Mouse (Mus musculus): ENCODE measurements around the gene Cbx5. TPM values are rescaled to one million over a fixed set of nuclear protein-coding genes. Genes with fewer than 3 reads are reported as not detected.
"Not testable (repeated sequence)": the region's sequence is repeated elsewhere in the genome, so short reads cannot be mapped to it uniquely, and the experiment has no call there.

Gene Cbx5
- polyA plus RNA-seq, 1 experiment from 2014 or later: 70.4 TPM

DNA sequence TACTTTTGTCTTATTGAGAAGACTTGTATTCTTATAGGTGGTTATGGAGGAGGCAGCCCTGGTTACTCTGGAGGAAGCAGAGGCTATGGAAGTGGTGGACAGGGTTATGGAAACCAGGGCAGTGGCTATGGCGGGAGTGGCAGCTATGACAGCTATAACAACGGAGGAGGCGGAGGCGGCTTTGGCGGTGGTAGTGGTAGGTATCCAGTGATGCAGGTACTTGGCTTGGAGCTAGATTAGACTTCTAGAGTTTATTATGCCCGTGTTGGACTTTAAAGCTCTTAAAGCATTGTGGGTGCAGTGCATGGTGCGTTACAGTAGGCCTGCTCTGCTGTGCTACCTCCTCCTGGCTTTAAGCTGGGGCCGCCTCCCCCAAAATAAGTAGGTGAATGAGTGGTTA lies 3.3 kb upstream of the Cbx5 start:
- no peaks in the 10 kb centered on the region for H3K27me3 ChIP-seq (ENCODE audit: control insufficient read depth, insufficient read depth, low read length)
- no peak overlapping the region for H3K27ac ChIP-seq (ENCODE audit: low read length)
- ATAC-seq (replicated peaks; ENCODE audit: extremely low read depth, insufficient read depth, low FRiP score): no peak
- H3K4me2 ChIP-seq (ENCODE audit: low read depth, low read length): peak overlapping the region; percentile 86
- WGBS: 58% methylated on average over 8 of the region's 8 CpGs
- H3K36me3 ChIP-seq (ENCODE audit: control insufficient read depth, insufficient read depth): peaks cover 56% of the 10 kb centered on the region
- peak overlapping the region; percentile 23 for H3K9ac ChIP-seq (ENCODE audit: low read length)
- H3K9me3 ChIP-seq (replicated peaks; ENCODE audit: control insufficient read depth, low read length): no peaks in the 10 kb centered on the region
- peaks cover 36% of the 10 kb centered on the region for H3K4me1 ChIP-seq (ENCODE audit: control insufficient read depth, insufficient read depth, low read length)
- peak overlapping the region; percentile 75 for H3K4me3 ChIP-seq (ENCODE audit: low read length)

GRCm38 (mm10) chr15:103241071-103242018 lies 1.7 kb upstream of the Cbx5 start:
- 10% methylated on average over 12 of the region's 12 CpGs for WGBS
- H3K4me1 ChIP-seq (ENCODE audit: control insufficient read depth, insufficient read depth, low read length): peaks cover 37% of the 10 kb centered on the region

DNA sequence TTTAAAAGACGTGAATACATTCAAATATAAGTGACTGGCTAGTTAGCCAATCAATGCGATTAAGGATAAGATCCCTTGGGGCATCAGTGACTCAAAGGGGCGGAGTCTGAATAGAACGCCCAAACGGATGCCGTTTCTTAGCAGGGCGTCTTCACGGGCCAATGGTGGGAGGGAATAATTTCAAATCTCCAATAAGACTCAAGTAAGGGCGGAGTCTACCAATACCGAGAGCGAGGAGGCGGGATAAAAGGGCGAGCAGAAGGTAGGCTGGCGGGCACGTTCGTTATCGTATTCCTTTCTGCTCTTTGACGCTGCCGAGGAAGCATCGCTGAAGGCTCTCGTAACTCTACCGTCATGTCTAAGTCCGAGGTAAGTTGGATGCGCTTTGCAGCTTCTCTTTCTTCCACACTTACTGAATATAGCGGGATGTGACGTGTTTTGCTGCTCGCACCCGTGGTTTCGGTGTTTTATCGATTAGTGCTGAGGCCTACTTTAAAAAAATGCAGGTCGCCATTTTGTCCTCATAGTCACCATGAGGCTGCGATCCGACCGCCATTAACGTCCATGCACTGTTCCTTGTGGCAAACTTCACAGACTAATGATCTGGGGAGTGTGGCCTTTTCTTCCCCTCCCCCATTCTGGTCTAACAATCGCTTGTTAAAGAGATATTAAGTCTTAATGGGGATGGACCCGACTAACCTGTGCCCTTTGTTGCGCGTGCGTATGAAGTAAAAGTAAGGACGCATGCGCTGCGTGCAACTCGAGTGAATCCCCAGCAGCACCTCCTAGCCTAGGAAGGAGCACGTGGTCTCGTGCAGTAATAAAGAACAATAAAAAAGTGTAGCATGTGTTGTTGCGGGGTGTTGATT lies 778 bp upstream of the Cbx5 start, which contains the start of gene Hnrnpa1:
Hnrnpa1 (plus strand) TSS at position 273 of the 869 bp plus-strand sequence.
- H3K4me3 ChIP-seq (ENCODE audit: low read length): peak within 1 kb of the TSS; percentile 75
- H3K4me2 ChIP-seq (ENCODE audit: low read depth, low read length): peak within 1 kb of the TSS; percentile 86
- H3K9me3 ChIP-seq (replicated peaks; ENCODE audit: control insufficient read depth, low read length): no peaks in the 10 kb centered on the region
- H3K27ac ChIP-seq (ENCODE audit: low read length): peak within 1 kb of the TSS; percentile 98
- peak within 1 kb of the TSS; percentile 83 for H3K9ac ChIP-seq (ENCODE audit: low read length)
- no peaks in the 10 kb centered on the region for H3K27me3 ChIP-seq (ENCODE audit: control insufficient read depth, insufficient read depth, low read length)
- peak; percentile 90 for ATAC-seq (replicated peaks; ENCODE audit: extremely low read depth, insufficient read depth, low FRiP score)
- H3K36me3 ChIP-seq (ENCODE audit: control insufficient read depth, insufficient read depth): peaks cover 33% of the 10 kb centered on the region
- under 1% methylated on average over 47 of the region's 47 CpGs for WGBS
- peaks cover 35% of the 10 kb centered on the region for H3K4me1 ChIP-seq (ENCODE audit: control insufficient read depth, insufficient read depth, low read length)

More at GRCm38 (mm10) chr15:103241071-103242018, 1.7 kb upstream of the Cbx5 start:
- Histone ChIP-seq H3K4me3 (ENCODE audit: low read length) (peak overlapping the region; percentile 75), H3K36me3 (ENCODE audit: control insufficient read depth, insufficient read depth) (peaks cover 40% of the 10 kb centered on the region), H3K27ac (ENCODE audit: low read length) (peak overlapping the region; percentile 93), H3K9ac (ENCODE audit: low read length) (peak overlapping the region; percentile 83), H3K4me2 (ENCODE audit: low read depth, low read length) (peak overlapping the region; percentile 86)
- H3K27me3 ChIP-seq (ENCODE audit: control insufficient read depth, insufficient read depth, low read length); H3K9me3 ChIP-seq (replicated peaks; ENCODE audit: control insufficient read depth, low read length); ATAC-seq (replicated peaks; ENCODE audit: extremely low read depth, insufficient read depth, low FRiP score): not testable (repeated sequence)

GRCm38 (mm10) chr15:103239130-103239684 lies 409 bp downstream of the Cbx5 start:
- H3K36me3 ChIP-seq (ENCODE audit: control insufficient read depth, insufficient read depth): peaks cover 32% of the 10 kb centered on the region
- WGBS: 0% methylated on average over 26 of the region's 26 CpGs

DNA sequence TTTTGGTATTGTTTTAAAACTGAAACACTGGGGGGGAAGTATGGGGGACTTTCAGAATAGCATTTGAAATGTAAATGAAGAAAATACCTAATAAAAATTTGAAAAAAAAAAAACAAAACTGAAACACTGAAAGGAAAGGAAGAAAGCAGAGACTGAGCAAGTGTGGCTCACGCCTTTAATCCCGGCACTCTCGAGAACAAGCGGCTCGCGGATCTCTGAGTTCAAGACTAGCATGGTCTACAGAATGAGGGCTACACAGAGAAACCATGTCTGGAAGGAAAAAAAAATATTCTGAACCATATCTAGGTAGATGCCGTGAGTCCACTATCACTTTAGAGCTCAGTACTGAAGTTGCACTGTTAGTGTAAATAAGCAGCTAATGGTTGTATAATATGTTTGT lies 2.3 kb downstream of the Cbx5 start:
- Histone ChIP-seq H3K27me3 (ENCODE audit: control insufficient read depth, insufficient read depth, low read length) (no peaks in the 10 kb centered on the region), H3K9me3 (replicated peaks; ENCODE audit: control insufficient read depth, low read length) (no peaks in the 10 kb centered on the region), H3K27ac (ENCODE audit: low read length) (no peak overlapping the region), H3K4me3 (ENCODE audit: low read length) (no peak overlapping the region), H3K4me1 (ENCODE audit: control insufficient read depth, insufficient read depth, low read length) (peaks cover 13% of the 10 kb centered on the region), H3K4me2 (ENCODE audit: low read depth, low read length) (no peak overlapping the region), H3K9ac (ENCODE audit: low read length) (no peak overlapping the region), H3K36me3 (ENCODE audit: control insufficient read depth, insufficient read depth) (peaks cover 16% of the 10 kb centered on the region)
- ATAC-seq (replicated peaks; ENCODE audit: extremely low read depth, insufficient read depth, low FRiP score): no peak
- WGBS: 90% methylated on average over 7 of the region's 7 CpGs

More at GRCm38 (mm10) chr15:103239130-103239684, 409 bp downstream of the Cbx5 start:
- H3K4me1 ChIP-seq (ENCODE audit: control insufficient read depth, insufficient read depth, low read length): peaks cover 30% of the 10 kb centered on the region
- no peaks in the 10 kb centered on the region for H3K27me3 ChIP-seq (ENCODE audit: control insufficient read depth, insufficient read depth, low read length)
- H3K27ac ChIP-seq (ENCODE audit: low read length): peak overlapping the region; percentile 98
- peak overlapping the region; percentile 67 for H3K4me2 ChIP-seq (ENCODE audit: low read depth, low read length)
- H3K9ac ChIP-seq (ENCODE audit: low read length): peak overlapping the region; percentile 80
- peak overlapping the region; percentile 75 for H3K4me3 ChIP-seq (ENCODE audit: low read length)
- ATAC-seq (replicated peaks; ENCODE audit: extremely low read depth, insufficient read depth, low FRiP score): peak; percentile 85
- no peaks in the 10 kb centered on the region for H3K9me3 ChIP-seq (replicated peaks; ENCODE audit: control insufficient read depth, low read length)

DNA sequence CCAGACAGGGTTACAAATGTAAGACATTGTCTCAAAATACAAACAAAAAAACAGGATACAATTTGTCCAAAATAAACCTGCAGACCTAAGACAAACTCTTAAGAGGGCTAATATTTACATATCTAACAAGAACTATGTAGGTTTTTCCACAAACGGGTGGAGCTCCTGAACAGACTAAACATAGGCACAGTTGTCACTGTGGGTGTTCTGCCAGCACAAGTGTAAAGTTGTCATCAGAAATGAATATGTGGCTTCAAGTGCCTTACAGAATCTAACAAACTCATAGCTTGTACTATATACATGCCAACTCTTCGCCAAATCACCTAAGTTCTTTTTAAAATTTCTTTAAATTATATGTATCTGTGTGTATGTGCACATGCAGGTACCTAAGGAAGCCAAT lies 6.5 kb downstream of the Cbx5 start:
- Histone ChIP-seq H3K4me3 (ENCODE audit: low read length) (no peak overlapping the region), H3K9me3 (replicated peaks; ENCODE audit: control insufficient read depth, low read length) (no peaks in the 10 kb centered on the region), H3K4me2 (ENCODE audit: low read depth, low read length) (no peak overlapping the region), H3K27ac (ENCODE audit: low read length) (no peak overlapping the region), H3K4me1 (ENCODE audit: control insufficient read depth, insufficient read depth, low read length) (peaks cover 16% of the 10 kb centered on the region), H3K36me3 (ENCODE audit: control insufficient read depth, insufficient read depth) (peaks cover 4% of the 10 kb centered on the region; the same call in 1 of the 2 replicates), H3K9ac (ENCODE audit: low read length) (no peak overlapping the region), H3K27me3 (ENCODE audit: control insufficient read depth, insufficient read depth, low read length) (no peaks in the 10 kb centered on the region)
- ATAC-seq (replicated peaks; ENCODE audit: extremely low read depth, insufficient read depth, low FRiP score): no peak
- WGBS: 59% methylated on average over 2 of the region's 2 CpGs

- Histone ChIP-seq H3K36me3 (ENCODE audit: control insufficient read depth, insufficient read depth) (no peaks in the 10 kb centered on the region), H3K9ac (ENCODE audit: low read length) (no peak overlapping the region), H3K4me1 (ENCODE audit: control insufficient read depth, insufficient read depth, low read length) (peaks cover 17% of the 10 kb centered on the region), H3K27me3 (ENCODE audit: control insufficient read depth, insufficient read depth, low read length) (no peaks in the 10 kb centered on the region), H3K4me2 (ENCODE audit: low read depth, low read length) (no peak overlapping the region), H3K27ac (ENCODE audit: low read length) (peak overlapping the region; percentile 77), H3K9me3 (replicated peaks; ENCODE audit: control insufficient read depth, low read length) (no peaks in the 10 kb centered on the region), H3K4me3 (ENCODE audit: low read length) (no peak overlapping the region)
- WGBS: 28% methylated on average over 2 of the region's 2 CpGs
- ATAC-seq (replicated peaks; ENCODE audit: extremely low read depth, insufficient read depth, low FRiP score): peak; percentile 65
Observed at GRCm38 (mm10) chr15:103228904-103229303, 10.7 kb downstream of the Cbx5 start.

- H3K9me3 ChIP-seq (replicated peaks; ENCODE audit: control insufficient read depth, low read length): no peaks in the 10 kb centered on the region
- H3K27me3 ChIP-seq (ENCODE audit: control insufficient read depth, insufficient read depth, low read length): no peaks in the 10 kb centered on the region
- H3K27ac ChIP-seq (ENCODE audit: low read length): no peak overlapping the region; the same call in 1 of the 2 replicates
- no peak overlapping the region for H3K4me2 ChIP-seq (ENCODE audit: low read depth, low read length)
- no peaks in the 10 kb centered on the region for H3K36me3 ChIP-seq (ENCODE audit: control insufficient read depth, insufficient read depth)
- H3K9ac ChIP-seq (ENCODE audit: low read length): no peak overlapping the region
- H3K4me3 ChIP-seq (ENCODE audit: low read length): no peak overlapping the region
- peaks cover 17% of the 10 kb centered on the region for H3K4me1 ChIP-seq (ENCODE audit: control insufficient read depth, insufficient read depth, low read length)
- ATAC-seq (replicated peaks; ENCODE audit: extremely low read depth, insufficient read depth, low FRiP score): no peak
- WGBS: 61% methylated on average over 2 of the region's 2 CpGs
Observed at GRCm38 (mm10) chr15:103227572-103227971, 12.0 kb downstream of the Cbx5 start.
